Mouse (Mus musculus) hindbrain, postnatal 0 days (tissue): Measurements from ENCODE around the gene Tiam2. TPM values are rescaled to one million over a fixed set of nuclear protein-coding genes. Genes with fewer than 3 reads are reported as not detected.

ENCODE experiments used
- ATAC-seq: fragments of 200-750 bp; cut with Nextera tagmentation; 2 replicates; pipeline ENCODE4 v1.8.0; 2017; ENCODE audit warnings: mild to moderate bottlenecking, moderate TSS enrichment, moderate library complexity
- DNase-seq: peaks from one replicate; pipeline ENCODE4 v3.0.0-alpha.2; 2015; ENCODE audit warnings: low spot score
- H3K27ac ChIP-seq: fragments of 300-500 bp; sonication (generic); 2 replicates; pipeline ENCODE4 v1.5.1; 2014; ENCODE audit warnings: mild to moderate bottlenecking
- H3K27me3 ChIP-seq: fragments of 300-500 bp; sonication (generic); 2 replicates; pipeline ENCODE4 v1.6.1; 2014; ENCODE audit warnings: low read length, mixed read lengths; ENCODE audit not compliant: insufficient read depth
- H3K36me3 ChIP-seq: fragments of 300-500 bp; sonication (generic); 2 replicates; pipeline ENCODE4 v1.6.1; 2014; ENCODE audit warnings: low read length, mixed read lengths; ENCODE audit not compliant: insufficient read depth
- H3K4me1 ChIP-seq: fragments of 300-500 bp; sonication (generic); 2 replicates; pipeline ENCODE4 v1.6.1; 2014; ENCODE audit warnings: antibody characterized with exemption, low read length, mixed read lengths; ENCODE audit not compliant: insufficient read depth
- H3K4me2 ChIP-seq: fragments of 300-500 bp; sonication (generic); 2 replicates; pipeline ENCODE4 v1.6.1; 2014; ENCODE audit warnings: low read depth, mild to moderate bottlenecking, low read length, moderate library complexity, mixed read lengths
- H3K4me3 ChIP-seq: fragments of 300-500 bp; sonication (generic); 2 replicates; pipeline ENCODE4 v1.5.1; 2014; ENCODE audit warnings: low read length
- H3K9ac ChIP-seq: fragments of 300-500 bp; sonication (generic); replicated peaks from 2 replicates; pipeline ENCODE4 v1.6.1; 2014; ENCODE audit warnings: mild to moderate bottlenecking, low read length, moderate library complexity, mixed read lengths
- H3K9me3 ChIP-seq: fragments of 300-500 bp; sonication (generic); 2 replicates; pipeline ENCODE4 v1.6.1; 2016; ENCODE audit warnings: low read length, mixed read lengths
- CTCF ChIP-seq: IDR thresholded peaks from 2 replicates; pipeline ENCODE4 v1.5.1; 2016; ENCODE audit warnings: antibody characterized with exemption, control low read depth, low read depth
- WGBS: fragments of 180-500 bp; shearing (Covaris S2); extraction: QIAGEN DNeasy Blood & Tissue Kit; methylation state at CpG from one replicate; pipeline ENCODE4 v1.1.7; 2014; 5-methylcytosine and 5-hydroxymethylcytosine counted together
- polyA plus RNA-seq: library from polyadenylated mRNA; unstranded; fragments of >200 nt; fragmentation: Nextera tagmentation; extraction: Ambion mirVana; gene quantifications from 2 replicates; pipeline ENCODE4 v1.2.1, GENCODE M21; 2015
- total RNA-seq: library from RNA; depleted of rRNA; stranded (reverse); fragments of >200 nt; gene quantifications from 2 replicates; pipeline ENCODE4 v1.2.3, GENCODE M21; 2014

Gene Tiam2
- total and polyA plus RNA-seq, 2 experiments from 2014 or later: 2.8 to 8.8 TPM

- H3K36me3 ChIP-seq: no peaks in the 10 kb centered on the region
- H3K4me2 ChIP-seq: no peak within 1 kb of the TSS
- ATAC-seq (no peak), DNase-seq (no peak)
- no peak within 1 kb of the TSS for H3K27ac ChIP-seq
- H3K4me1 ChIP-seq: no peaks in the 10 kb centered on the region
- 78% methylated on average over 4 of the region's 4 CpGs for WGBS
- H3K27me3 ChIP-seq: no peaks in the 10 kb centered on the region
- no peak within 1 kb of the TSS for H3K4me3 ChIP-seq
- no peak within 1 kb of the TSS for H3K9ac ChIP-seq
- TF ChIP-seq CTCF: no peak
- H3K9me3 ChIP-seq: no peaks in the 10 kb centered on the region
Measured at GRCm38 (mm10) chr17:3532254-3532653, 205.9 kb downstream of the Tiam2 start, which contains the start of gene Cldn20. Gene Cldn20 (plus strand): TSS chr17:3532554.

GRCm38 (mm10) chr17:3533425-3533824 is 207.1 kb downstream of the Tiam2 start:
- Histone ChIP-seq H3K4me2 (no peak overlapping the region), H3K9ac (no peak overlapping the region), H3K4me3 (no peak overlapping the region), H3K9me3 (no peaks in the 10 kb centered on the region), H3K4me1 (no peaks in the 10 kb centered on the region), H3K27me3 (no peaks in the 10 kb centered on the region), H3K27ac (no peak overlapping the region), H3K36me3 (no peaks in the 10 kb centered on the region)
- WGBS: 19% methylated on average over 1 of the region's 1 CpGs
- ATAC-seq (no peak), DNase-seq (peak; percentile 77)
- TF ChIP-seq CTCF: peak; percentile 70

DNA sequence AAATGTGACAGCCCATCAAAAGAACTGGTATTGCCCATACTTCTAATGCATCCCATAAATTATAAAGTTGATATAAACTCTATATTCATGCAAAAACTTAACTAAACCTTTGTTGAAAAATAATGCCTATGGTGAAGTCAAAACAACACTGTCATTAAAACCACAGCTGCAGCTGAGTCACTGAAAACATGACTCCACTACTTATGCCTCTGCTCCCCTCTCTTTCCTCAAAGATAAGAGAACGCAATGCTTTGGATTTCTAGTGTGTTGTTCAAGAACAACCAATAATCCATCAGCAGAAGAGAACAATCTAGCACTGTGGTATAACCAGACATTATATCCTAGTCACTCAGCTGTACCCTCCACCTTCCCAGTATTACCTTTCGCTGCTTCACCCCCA is 213.9 kb downstream of the Tiam2 start:
- H3K4me1 ChIP-seq: no peaks in the 10 kb centered on the region
- no peak for DNase-seq
- no peak overlapping the region for H3K4me2 ChIP-seq
- no peak overlapping the region for H3K4me3 ChIP-seq
- no peak for TF ChIP-seq CTCF
- no peak for ATAC-seq
- no peak overlapping the region for H3K27ac ChIP-seq
- no peaks in the 10 kb centered on the region for H3K9me3 ChIP-seq
- H3K36me3 ChIP-seq: peaks cover 7% of the 10 kb centered on the region; the same call in 1 of the 2 replicates
- H3K9ac ChIP-seq: no peak overlapping the region
- WGBS: 95% methylated on average over 2 of the region's 2 CpGs
- no peaks in the 10 kb centered on the region for H3K27me3 ChIP-seq

DNA sequence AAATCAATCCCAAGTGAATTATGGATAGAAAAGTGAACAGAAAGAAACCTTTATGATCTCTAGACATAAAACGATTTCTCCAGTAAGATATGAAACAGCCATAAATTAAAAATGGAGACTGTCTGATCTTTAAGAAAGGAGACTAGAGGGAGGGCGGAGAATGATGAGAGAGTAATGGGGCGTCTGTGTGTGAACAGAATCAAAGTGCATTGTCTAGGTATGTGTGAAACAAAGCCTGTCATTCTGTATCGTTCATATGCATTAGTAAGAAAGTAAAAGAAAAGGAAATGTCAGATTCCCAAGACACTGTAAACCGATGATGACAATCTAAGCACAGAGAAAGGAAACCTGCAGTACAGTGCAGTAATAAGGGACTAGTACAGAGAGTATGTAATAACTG is 214.7 kb downstream of the Tiam2 start:
- no peak overlapping the region for H3K4me2 ChIP-seq
- H3K4me1 ChIP-seq: no peaks in the 10 kb centered on the region
- no peak overlapping the region for H3K27ac ChIP-seq
- no peak for DNase-seq
- no peaks in the 10 kb centered on the region for H3K27me3 ChIP-seq
- ATAC-seq: no peak
- no peaks in the 10 kb centered on the region for H3K9me3 ChIP-seq
- TF ChIP-seq CTCF: no peak
- WGBS: 88% methylated on average over 5 of the region's 5 CpGs
- no peak overlapping the region for H3K4me3 ChIP-seq
- H3K9ac ChIP-seq: no peak overlapping the region
- H3K36me3 ChIP-seq: peaks cover 7% of the 10 kb centered on the region; the same call in 1 of the 2 replicates

GRCm38 (mm10) chr17:3547725-3548124 is 221.4 kb downstream of the Tiam2 start:
- no peaks in the 10 kb centered on the region for H3K27me3 ChIP-seq
- no peak overlapping the region for H3K27ac ChIP-seq
- H3K36me3 ChIP-seq: peaks cover 3% of the 10 kb centered on the region; the same call in 1 of the 2 replicates
- no peak overlapping the region for H3K4me2 ChIP-seq
- WGBS: 42% methylated on average over 7 of the region's 7 CpGs
- no peaks in the 10 kb centered on the region for H3K9me3 ChIP-seq
- no peak for ATAC-seq
- H3K4me3 ChIP-seq: no peak overlapping the region
- no peak for TF ChIP-seq CTCF
- no peak for DNase-seq
- H3K4me1 ChIP-seq: no peaks in the 10 kb centered on the region
- H3K9ac ChIP-seq: no peak overlapping the region

- no peaks in the 10 kb centered on the region for H3K36me3 ChIP-seq
- H3K4me1 ChIP-seq: no peaks in the 10 kb centered on the region
- no peaks in the 10 kb centered on the region for H3K27me3 ChIP-seq
- H3K4me3 ChIP-seq: no peak overlapping the region
- H3K27ac ChIP-seq: no peak overlapping the region
- H3K9ac ChIP-seq: no peak overlapping the region
- H3K4me2 ChIP-seq: no peak overlapping the region
- 64% methylated on average over 1 of the region's 1 CpGs for WGBS
- TF ChIP-seq CTCF: no peak
- H3K9me3 ChIP-seq: no peaks in the 10 kb centered on the region
- ATAC-seq (no peak), DNase-seq (no peak)
Measured at GRCm38 (mm10) chr17:3556251-3556650, 229.9 kb downstream of the Tiam2 start.

DNA sequence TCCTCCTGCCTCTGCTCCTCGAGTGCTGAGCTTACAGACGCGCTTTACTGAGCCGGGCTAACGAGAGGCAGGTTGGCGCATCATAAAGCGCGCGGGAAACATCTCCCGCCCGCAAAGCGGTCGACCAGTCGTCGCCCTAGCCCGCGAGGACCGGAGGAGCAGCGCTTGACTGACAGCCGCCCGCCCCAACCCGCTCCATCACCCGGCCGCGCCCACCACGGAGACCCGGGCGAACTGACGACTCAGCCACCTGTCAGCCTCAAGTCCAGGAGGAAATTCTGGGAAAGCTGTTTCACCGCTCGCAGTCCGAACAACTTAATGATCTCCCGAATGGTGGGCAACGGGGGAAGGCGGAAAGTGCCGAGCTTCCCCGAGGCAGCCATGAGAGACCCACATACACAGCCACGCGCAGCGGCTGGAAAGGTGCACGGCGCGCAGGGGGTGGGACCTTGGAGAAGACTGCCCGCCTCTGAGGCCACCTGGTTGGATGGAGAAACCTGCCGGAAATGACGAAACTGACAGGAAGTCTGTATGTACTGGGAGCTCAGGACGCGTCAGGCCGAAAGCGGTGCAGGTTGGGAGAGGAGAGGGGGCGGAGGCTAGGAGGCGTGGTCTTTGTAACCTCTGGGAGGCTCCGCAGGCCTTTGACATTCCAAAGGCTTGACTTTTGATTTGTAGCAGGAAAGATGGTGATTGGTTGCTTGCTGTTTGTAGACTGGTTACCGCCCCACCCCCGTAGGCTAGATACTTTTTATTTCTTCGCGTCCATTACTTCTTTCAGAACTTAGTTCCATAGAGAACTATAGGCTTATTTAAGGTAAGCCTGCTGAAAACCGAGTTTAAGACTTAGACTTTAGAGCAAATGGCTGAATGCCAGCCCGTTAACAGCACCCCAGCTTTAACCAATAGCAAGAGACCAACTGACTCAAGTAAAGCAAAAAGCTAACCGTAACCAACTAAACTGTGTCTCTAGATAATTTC is 231.2 kb downstream of the Tiam2 start, which contains the start of gene Tfb1m:
TSS of gene Tfb1m (minus strand) at position 451 of the 981 bp plus-strand sequence.
- Histone ChIP-seq H3K27ac (peak within 1 kb of the TSS; percentile 84), H3K9me3 (no peaks in the 10 kb centered on the region), H3K9ac (peak within 1 kb of the TSS; percentile 53), H3K4me3 (peak within 1 kb of the TSS; percentile 53), H3K4me2 (peak within 1 kb of the TSS; percentile 67), H3K4me1 (no peaks in the 10 kb centered on the region), H3K36me3 (no peaks in the 10 kb centered on the region), H3K27me3 (no peaks in the 10 kb centered on the region)
- 1% methylated on average over 60 of the region's 60 CpGs for WGBS
- ATAC-seq (peak; percentile 100), DNase-seq (peak; percentile 99)
- TF ChIP-seq CTCF: no peak
